Mouse (Mus musculus) limb, embryonic 11.5 days (tissue): ENCODE data around the gene Tfb2m. TPM values are rescaled to one million over a fixed set of nuclear protein-coding genes. Genes with fewer than 3 reads are reported as not detected.

Experiments used
- ATAC-seq: fragments of 200-750 bp; cut with Nextera tagmentation; 2 replicates; pipeline ENCODE4 v1.8.0; 2017; ENCODE audit warnings: low read depth; ENCODE audit not compliant: insufficient number of reproducible peaks, low FRiP score, low TSS enrichment
- DNase-seq: peaks from one replicate; pipeline ENCODE4 v3.0.0-alpha.2; 2015; ENCODE audit warnings: low spot score
- H3K27ac ChIP-seq: fragments of 300-500 bp; sonication (generic); replicated peaks from 2 replicates; pipeline ENCODE4 v1.5.1; 2014; ENCODE audit warnings: low read depth, mild to moderate bottlenecking, low read length
- H3K27me3 ChIP-seq: fragments of 300-500 bp; sonication (generic); 2 replicates; pipeline ENCODE4 v1.6.1; 2014; ENCODE audit warnings: mild to moderate bottlenecking, low read length, mixed read lengths; ENCODE audit not compliant: control insufficient read depth, insufficient read depth
- H3K36me3 ChIP-seq: fragments of 300-500 bp; sonication (generic); 2 replicates; pipeline ENCODE4 v1.6.1; 2014; ENCODE audit warnings: mild to moderate bottlenecking, low read length, moderate library complexity, mixed read lengths; ENCODE audit not compliant: control insufficient read depth, insufficient read depth
- H3K4me1 ChIP-seq: fragments of 300-500 bp; sonication (generic); 2 replicates; pipeline ENCODE4 v1.6.1; 2014; ENCODE audit warnings: low read length, mixed read lengths; ENCODE audit not compliant: control insufficient read depth, insufficient read depth
- H3K4me2 ChIP-seq: fragments of 300-500 bp; sonication (generic); 2 replicates; pipeline ENCODE4 v1.6.1; 2014; ENCODE audit warnings: low read depth, mild to moderate bottlenecking, moderate library complexity; ENCODE audit not compliant: severe bottlenecking
- H3K4me3 ChIP-seq: fragments of 300-500 bp; sonication (generic); 2 replicates; pipeline ENCODE4 v1.5.1; 2014; ENCODE audit warnings: low read depth, low read length
- H3K9ac ChIP-seq: fragments of 300-500 bp; sonication (generic); 2 replicates; pipeline ENCODE4 v1.6.1; 2014; ENCODE audit warnings: mild to moderate bottlenecking, low read length
- H3K9me3 ChIP-seq: fragments of 300-500 bp; sonication (generic); 2 replicates; pipeline ENCODE4 v1.6.1; 2016; ENCODE audit warnings: low read length; ENCODE audit not compliant: control insufficient read depth
- WGBS: fragments of 180-500 bp; shearing (Covaris S2); extraction: QIAGEN DNeasy Blood & Tissue Kit; methylation state at CpG from one replicate; pipeline ENCODE4 v1.1.7; 2014; 5-methylcytosine and 5-hydroxymethylcytosine counted together
- polyA plus RNA-seq: library from polyadenylated mRNA; unstranded; fragments of >200 nt; fragmentation: Nextera tagmentation; extraction: Ambion mirVana; gene quantifications from 2 replicates; pipeline ENCODE4 v1.2.1, GENCODE M21; 2014

Gene Tfb2m
- polyA plus RNA-seq, 1 experiment from 2014 or later = 27.8 TPM

- H3K9me3 ChIP-seq = no peaks in the 10 kb centered on the region
- ATAC-seq (no peak), DNase-seq (no peak)
- H3K4me2 ChIP-seq = no peak overlapping the region
- H3K36me3 ChIP-seq = no peaks in the 10 kb centered on the region
- no peak overlapping the region for H3K9ac ChIP-seq
- no peak overlapping the region for H3K27ac ChIP-seq
- H3K4me1 ChIP-seq = no peaks in the 10 kb centered on the region
- 83% methylated on average over 4 of the region's 4 CpGs for WGBS
- H3K27me3 ChIP-seq = no peaks in the 10 kb centered on the region
- no peak overlapping the region for H3K4me3 ChIP-seq
Measured at GRCm38 (mm10) chr1:179480862-179481261, 65.2 kb downstream of the Tfb2m start.

Other genes with a start within 250 kb of the Tfb2m start
- gene Smyd3, start 28.2 kb downstream of the Tfb2m start, polyA plus RNA-seq = 22.9 and 25.6 TPM in 2 replicates
- 14.8 and 16.9 TPM in 2 replicates for gene Cnst, start 103 bp upstream of the Tfb2m start, polyA plus RNA-seq
- gene Sccpdh, start 121.9 kb upstream of the Tfb2m start, polyA plus RNA-seq = 81.6 and 85.6 TPM in 2 replicates
- 0.07 and 0.14 TPM in 2 replicates for gene Kif28, start 199.0 kb upstream of the Tfb2m start, polyA plus RNA-seq